Mouse (Mus musculus): ENCODE measurements around the gene Prex1.

DNA sequence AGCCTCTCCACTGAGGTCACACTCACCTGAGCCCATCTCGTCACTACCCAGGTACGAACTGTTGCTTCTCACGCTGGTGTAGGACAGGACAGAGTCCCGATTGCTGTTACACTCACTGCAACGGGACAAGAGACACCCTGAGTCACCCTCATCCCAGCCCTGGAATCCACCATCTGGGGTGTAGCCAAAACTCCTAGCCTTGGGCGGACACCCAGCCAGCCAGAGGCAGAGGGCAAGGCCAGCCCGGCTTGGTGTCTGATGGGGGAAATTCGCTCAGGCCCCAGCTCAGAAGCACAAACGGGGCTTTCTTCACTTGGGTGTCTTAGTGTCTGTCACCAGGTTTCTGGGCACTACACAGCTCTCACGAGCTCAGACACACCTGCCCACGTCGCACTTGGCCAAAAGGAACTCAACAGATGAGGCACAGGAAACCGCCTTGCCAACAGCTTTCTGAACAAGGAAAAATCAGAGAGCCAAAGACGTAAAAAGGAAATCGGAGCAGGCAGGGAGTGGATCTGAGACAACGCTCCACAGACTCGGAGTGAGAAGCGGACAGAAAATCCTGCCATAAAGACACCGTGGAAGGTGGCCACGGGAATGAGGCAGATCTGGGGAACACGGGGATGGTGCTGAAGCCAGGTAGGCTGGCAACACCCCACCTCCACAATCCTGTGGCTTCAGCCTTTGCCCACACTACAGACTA is 131.6 kb downstream of the Prex1 start:
- no peak for TF ChIP-seq ZKSCAN1 (IDR thresholded peaks at IDR 0.05; ENCODE audit: borderline replicate concordance, low read depth, low read length)
- no peak for TF ChIP-seq POLR2A (IDR thresholded peaks at IDR 0.05; ENCODE audit: low read depth, low read length)
- TF ChIP-seq USF2 (conservative IDR thresholded peaks at IDR 0.05; ENCODE audit: low read depth, low read length) = no peak
- TF ChIP-seq MAZ (IDR thresholded peaks at IDR 0.05; ENCODE audit: low read depth, low read length) = no peak
- no peak for TF ChIP-seq CTCF (conservative IDR thresholded peaks at IDR 0.05 in 1 of 2, IDR thresholded peaks at IDR 0.05 in 1 of 2; ENCODE audit: low read depth in 2 of 2, low read length in 2 of 2)
- no peak for TF ChIP-seq UBTF (IDR thresholded peaks at IDR 0.05; ENCODE audit: low read depth, low read length)
- TF ChIP-seq ZC3H11A (IDR thresholded peaks at IDR 0.05; ENCODE audit: low read depth, low read length) = no peak
- TF ChIP-seq MXI1 (IDR thresholded peaks at IDR 0.05; ENCODE audit: low read depth, low read length) = no peak
- no peak for TF ChIP-seq EP300 (IDR thresholded peaks at IDR 0.05; ENCODE audit: low read length)
- no peak for TF ChIP-seq CHD1 (IDR thresholded peaks at IDR 0.05; ENCODE audit: low read depth, low read length)
- no peak for TF ChIP-seq MAX (IDR thresholded peaks at IDR 0.05; ENCODE audit: low read length)
